Mouse (Mus musculus) gastrocnemius, postnatal 14 days (tissue): ENCODE results near the gene 0610040J01Rik. TPM values are rescaled to one million over a fixed set of nuclear protein-coding genes. Genes with fewer than 3 reads are reported as not detected.

Experiments
- DNase-seq: peaks from one replicate; pipeline ENCODE4 v3.0.0; 2021; ENCODE audit warnings: mixed read lengths
- intact Hi-C: fragments of 180-260 bp; cut with DNase I; formaldehyde crosslinking; loops from one replicate; pipeline ENCODE4 v1.15.1; 2025; ENCODE audit warnings: low total_unique reads
- total RNA-seq, 2 experiments: library from RNA; stranded (reverse); gene quantifications; 2 replicates each; pipeline ENCODE4 v1.2.3; 2021

Gene 0610040J01Rik
- total RNA-seq, 2 experiments from 2014 or later: 0.91 to 1.2 TPM

DNA sequence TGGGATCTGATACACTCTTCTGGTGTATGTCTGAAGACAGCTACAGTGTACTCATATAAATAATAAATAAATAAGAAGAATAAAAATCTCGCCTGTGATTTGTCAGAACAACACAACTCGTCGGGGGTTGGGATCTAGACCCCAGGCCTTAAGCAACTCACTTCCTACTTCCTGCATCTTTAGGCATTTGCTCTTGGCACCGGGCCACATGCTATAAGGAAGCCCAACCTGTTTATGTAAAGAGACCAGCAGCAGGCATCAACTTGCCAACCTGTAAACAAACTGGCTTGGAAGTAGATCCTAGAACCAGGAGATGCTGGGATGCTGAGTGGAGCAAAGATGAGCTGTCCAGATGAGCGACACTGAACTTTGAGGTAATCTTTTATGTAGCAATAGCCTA, 129.7 kb downstream of the 0610040J01Rik start:
- DNase-seq: no peak
- intact Hi-C loops: no loop called here

DNA sequence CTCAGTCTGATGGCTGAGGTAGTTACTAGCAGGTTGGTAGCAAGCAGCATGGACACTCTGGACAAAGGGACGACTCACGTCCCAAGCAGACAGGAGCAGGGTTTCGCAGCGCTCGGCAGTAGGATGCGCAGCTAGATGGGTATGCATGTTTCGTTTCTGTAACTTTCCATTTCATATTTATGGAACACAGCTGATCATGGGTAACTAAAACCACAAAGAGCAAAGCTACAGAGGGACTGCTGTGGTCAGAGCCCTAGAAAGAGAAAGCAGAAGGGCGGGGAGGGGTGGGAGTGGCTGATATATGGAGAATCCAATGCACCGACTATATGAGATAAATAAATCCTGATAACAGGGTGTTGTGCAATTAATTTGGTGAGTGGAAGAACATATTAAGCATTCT, 131.1 kb downstream of the 0610040J01Rik start:
- intact Hi-C loops: no loop called here
- DNase-seq: no peak

GRCm38 (mm10) chr5:63947526-63947925, 135.4 kb downstream of the 0610040J01Rik start:
- no peak for DNase-seq
- intact Hi-C loops: no loop called here

DNA sequence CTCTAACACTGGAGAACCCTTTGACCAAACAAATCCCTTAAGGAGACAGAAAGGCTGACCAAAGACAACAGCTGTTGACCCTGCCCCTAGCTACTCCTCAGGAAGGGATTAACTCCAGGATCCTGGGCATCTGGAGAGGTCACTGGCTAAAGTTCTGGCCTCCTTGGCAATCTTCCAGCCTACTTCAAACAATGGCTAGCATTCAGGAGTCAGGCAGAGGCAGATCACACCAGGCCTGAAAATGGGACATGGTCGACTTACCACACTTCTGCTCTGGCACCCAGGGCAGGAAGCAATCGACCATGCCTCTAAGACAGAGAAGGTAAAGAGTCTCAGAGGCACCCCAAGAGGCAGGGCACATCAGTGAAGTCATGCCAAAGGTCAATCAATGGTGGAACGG, 137.0 kb downstream of the 0610040J01Rik start:
- intact Hi-C loops: no loop called here
- DNase-seq: no peak

Other genes with a start within 250 kb of the 0610040J01Rik start
- not detected for gene Nwd2, start 163.3 kb upstream of the 0610040J01Rik start, total RNA-seq
- gene Rell1, start 156.5 kb downstream of the 0610040J01Rik start, total RNA-seq: 10 to 100 TPM; 12.4 to 13.0 TPM